Mouse (Mus musculus): ENCODE measurements around the gene Fbxo47. TPM values are rescaled to one million over a fixed set of nuclear protein-coding genes. Genes with fewer than 3 reads are reported as not detected.
"Not testable (repeated sequence)": the region's sequence is repeated elsewhere in the genome, so short reads cannot be mapped to it uniquely, and the experiment has no call there.

The Fbxo47 gene
- polyA plus RNA-seq, 1 experiment from 2014 or later: 0.47 TPM

GRCm38 (mm10) chr11:97840135-97840490, 43.8 kb downstream of the Fbxo47 start:
- Histone ChIP-seq H3K9me3 (ENCODE audit: control insufficient read depth, low read length) (no peaks in the 10 kb centered on the region), H3K4me1 (ENCODE audit: control insufficient read depth, insufficient read depth, low read length) (peaks cover 17% of the 10 kb centered on the region), H3K4me3 (ENCODE audit: low read length) (no peak overlapping the region), H3K36me3 (ENCODE audit: control insufficient read depth, insufficient read depth, low read length) (peaks cover 27% of the 10 kb centered on the region), H3K9ac (ENCODE audit: low read depth, low read length) (no peak overlapping the region), H3K4me2 (replicated peaks; ENCODE audit: low read depth, low read length) (no peak overlapping the region; the same call in 1 of the 2 replicates), H3K27me3 (ENCODE audit: control insufficient read depth, insufficient read depth, low read length) (no peaks in the 10 kb centered on the region), H3K27ac (ENCODE audit: low read depth, low read length) (no peak overlapping the region)
- ATAC-seq (ENCODE audit: low FRiP score, low TSS enrichment): no peak
- WGBS: 63% methylated on average over 2 of the region's 2 CpGs

- Histone ChIP-seq H3K36me3 (ENCODE audit: control insufficient read depth, insufficient read depth, low read length) (peaks cover 32% of the 10 kb centered on the region), H3K4me3 (ENCODE audit: low read length) (no peak overlapping the region; the same call in 1 of the 2 replicates), H3K27me3 (ENCODE audit: control insufficient read depth, insufficient read depth, low read length) (no peaks in the 10 kb centered on the region), H3K27ac (ENCODE audit: low read depth, low read length) (no peak overlapping the region), H3K4me1 (ENCODE audit: control insufficient read depth, insufficient read depth, low read length) (peaks cover 17% of the 10 kb centered on the region), H3K9me3 (ENCODE audit: control insufficient read depth, low read length) (no peaks in the 10 kb centered on the region), H3K4me2 (replicated peaks; ENCODE audit: low read depth, low read length) (no peak overlapping the region), H3K9ac (ENCODE audit: low read depth, low read length) (peak overlapping the region; percentile 34; the same call in 1 of the 2 replicates)
- ATAC-seq (ENCODE audit: low FRiP score, low TSS enrichment): no peak
- WGBS: 50% methylated on average over 11 of the region's 11 CpGs
These were observed 44.4 kb downstream of the Fbxo47 start for GRCm38 (mm10) chr11:97839441-97840134.

- Histone ChIP-seq H3K4me2 (replicated peaks; ENCODE audit: low read depth, low read length) (no peak overlapping the region), H3K4me1 (ENCODE audit: control insufficient read depth, insufficient read depth, low read length) (peaks cover 17% of the 10 kb centered on the region), H3K27me3 (ENCODE audit: control insufficient read depth, insufficient read depth, low read length) (no peaks in the 10 kb centered on the region), H3K4me3 (ENCODE audit: low read length) (no peak overlapping the region; the same call in 1 of the 2 replicates), H3K27ac (ENCODE audit: low read depth, low read length) (no peak overlapping the region), H3K36me3 (ENCODE audit: control insufficient read depth, insufficient read depth, low read length) (peaks cover 39% of the 10 kb centered on the region), H3K9ac (ENCODE audit: low read depth, low read length) (peak overlapping the region; percentile 34; the same call in 1 of the 2 replicates), H3K9me3 (ENCODE audit: control insufficient read depth, low read length) (no peaks in the 10 kb centered on the region)
- no peak for ATAC-seq (ENCODE audit: low FRiP score, low TSS enrichment)
- WGBS: 34% methylated on average over 10 of the region's 10 CpGs
These were observed 45.0 kb downstream of the Fbxo47 start for GRCm38 (mm10) chr11:97838779-97839440.

DNA sequence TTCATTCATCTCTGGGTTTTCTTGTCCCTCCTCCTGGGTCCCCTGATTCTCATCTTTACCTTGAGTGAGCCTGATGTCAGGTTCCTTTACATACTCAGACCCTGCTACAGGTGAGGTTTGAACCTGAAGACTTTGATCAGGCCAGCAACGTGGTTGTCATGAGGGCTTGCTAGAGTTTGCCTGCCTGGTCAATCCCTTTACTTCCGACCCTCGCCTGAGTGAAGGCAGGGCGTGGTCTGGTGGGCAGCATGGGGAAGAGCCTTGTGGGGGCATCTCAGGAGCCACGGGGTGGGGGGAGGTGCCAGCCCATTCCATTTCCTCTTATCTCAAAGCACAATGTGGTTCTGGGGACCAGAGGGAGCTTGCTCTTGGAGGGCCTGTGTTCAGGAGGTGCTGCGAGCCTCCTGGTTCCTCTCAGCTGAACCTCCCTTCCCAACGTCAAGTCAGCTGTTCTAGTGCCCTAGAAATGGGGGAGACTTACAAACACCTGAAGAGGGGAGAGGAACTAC, 46.3 kb downstream of the Fbxo47 start:
- H3K9me3 ChIP-seq (ENCODE audit: control insufficient read depth, low read length): no peaks in the 10 kb centered on the region
- H3K9ac ChIP-seq (ENCODE audit: low read depth, low read length): no peak overlapping the region
- 85% methylated on average over 7 of the region's 7 CpGs for WGBS
- H3K4me1 ChIP-seq (ENCODE audit: control insufficient read depth, insufficient read depth, low read length): peaks cover 17% of the 10 kb centered on the region
- ATAC-seq (ENCODE audit: low FRiP score, low TSS enrichment): no peak
- no peaks in the 10 kb centered on the region for H3K27me3 ChIP-seq (ENCODE audit: control insufficient read depth, insufficient read depth, low read length)
- no peak overlapping the region for H3K4me3 ChIP-seq (ENCODE audit: low read length)
- H3K36me3 ChIP-seq (ENCODE audit: control insufficient read depth, insufficient read depth, low read length): peaks cover 44% of the 10 kb centered on the region
- H3K4me2 ChIP-seq (replicated peaks; ENCODE audit: low read depth, low read length): no peak overlapping the region
- H3K27ac ChIP-seq (ENCODE audit: low read depth, low read length): no peak overlapping the region

DNA sequence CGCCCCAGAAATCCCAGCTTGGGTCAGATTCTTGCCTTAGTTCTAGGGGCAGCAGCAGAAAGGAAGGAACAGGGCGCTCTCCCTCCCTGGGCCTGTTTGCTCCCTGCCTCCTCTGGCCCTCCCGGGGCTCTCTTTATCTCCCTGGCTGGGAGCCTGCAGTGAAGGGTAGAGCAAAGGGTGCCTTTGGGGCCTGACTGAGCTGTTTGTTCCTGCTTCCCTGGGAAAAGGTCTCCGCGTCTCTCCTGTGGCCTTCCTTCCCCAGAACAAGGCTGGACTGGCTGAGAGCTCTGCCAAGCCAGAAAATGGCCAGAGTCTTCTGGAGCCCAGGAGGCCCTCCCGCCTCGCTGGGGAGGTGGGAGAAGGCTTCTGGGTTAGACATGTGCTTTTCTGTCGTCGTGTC, 46.9 kb downstream of the Fbxo47 start:
- ATAC-seq (ENCODE audit: low FRiP score, low TSS enrichment); H3K27ac ChIP-seq (ENCODE audit: low read depth, low read length); H3K4me2 ChIP-seq (replicated peaks; ENCODE audit: low read depth, low read length); H3K9ac ChIP-seq (ENCODE audit: low read depth, low read length); H3K4me3 ChIP-seq (ENCODE audit: low read length); H3K9me3 ChIP-seq (ENCODE audit: control insufficient read depth, low read length); H3K27me3 ChIP-seq (ENCODE audit: control insufficient read depth, insufficient read depth, low read length): not testable (repeated sequence)
- Histone ChIP-seq H3K36me3 (ENCODE audit: control insufficient read depth, insufficient read depth, low read length) (peaks cover 44% of the 10 kb centered on the region), H3K4me1 (ENCODE audit: control insufficient read depth, insufficient read depth, low read length) (peaks cover 12% of the 10 kb centered on the region; the same call in 1 of the 2 replicates)
- 85% methylated on average over 9 of the region's 9 CpGs for WGBS

DNA sequence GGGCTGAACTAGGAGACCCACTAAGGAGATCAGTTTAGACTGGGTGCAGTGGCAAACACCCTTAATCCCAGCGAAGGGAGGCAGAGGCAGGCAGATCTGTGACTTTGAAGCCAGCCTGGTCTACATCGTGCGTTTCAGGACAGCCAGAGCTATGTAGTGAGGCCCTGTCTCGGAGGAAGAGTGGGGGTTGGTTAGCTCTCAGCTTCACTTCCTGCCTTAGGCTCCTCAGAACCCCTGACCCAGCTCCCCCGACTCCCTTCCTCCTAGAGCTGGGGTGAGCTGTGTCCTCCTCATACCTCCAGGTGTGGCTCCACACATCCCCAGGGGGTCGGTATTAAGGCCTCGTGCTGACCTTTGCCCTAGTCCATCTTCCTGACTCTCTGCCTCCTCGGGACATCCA, 47.4 kb downstream of the Fbxo47 start:
- H3K36me3 ChIP-seq (ENCODE audit: control insufficient read depth, insufficient read depth, low read length): peaks cover 44% of the 10 kb centered on the region
- WGBS: 60% methylated on average over 8 of the region's 8 CpGs
- ATAC-seq (ENCODE audit: low FRiP score, low TSS enrichment): no peak

DNA sequence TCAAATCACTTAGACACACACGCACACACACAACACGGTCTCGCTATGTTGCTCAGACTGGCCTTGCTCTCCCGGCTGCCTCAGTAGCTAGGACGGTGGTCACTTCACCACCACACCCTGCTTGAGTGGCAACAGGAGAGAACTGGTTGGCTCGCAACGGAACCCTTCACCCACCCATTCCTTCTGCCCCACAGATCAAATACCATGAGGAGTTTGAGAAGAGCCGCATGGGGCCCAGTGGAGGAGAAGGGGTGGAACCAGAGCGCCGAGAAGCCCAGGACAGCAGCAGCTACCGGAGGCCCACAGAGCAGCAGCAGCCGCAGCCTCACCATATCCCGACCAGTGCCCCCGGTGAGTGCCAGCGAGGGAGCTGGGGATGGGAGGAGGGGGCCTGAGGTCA, 50.6 kb downstream of the Fbxo47 start:
- 80% methylated on average over 15 of the region's 15 CpGs for WGBS

More for the DNA sequence above, 47.4 kb downstream of the Fbxo47 start:
- Histone ChIP-seq H3K9me3 (ENCODE audit: control insufficient read depth, low read length) (no peaks in the 10 kb centered on the region), H3K9ac (ENCODE audit: low read depth, low read length) (no peak overlapping the region), H3K27ac (ENCODE audit: low read depth, low read length) (no peak overlapping the region), H3K4me2 (replicated peaks; ENCODE audit: low read depth, low read length) (no peak overlapping the region), H3K4me3 (ENCODE audit: low read length) (no peak overlapping the region), H3K27me3 (ENCODE audit: control insufficient read depth, insufficient read depth, low read length) (no peaks in the 10 kb centered on the region), H3K4me1 (ENCODE audit: control insufficient read depth, insufficient read depth, low read length) (0 out of 2 replicates have a peak, but pooled peaks cover 8% of the 10 kb centered on the region)

DNA sequence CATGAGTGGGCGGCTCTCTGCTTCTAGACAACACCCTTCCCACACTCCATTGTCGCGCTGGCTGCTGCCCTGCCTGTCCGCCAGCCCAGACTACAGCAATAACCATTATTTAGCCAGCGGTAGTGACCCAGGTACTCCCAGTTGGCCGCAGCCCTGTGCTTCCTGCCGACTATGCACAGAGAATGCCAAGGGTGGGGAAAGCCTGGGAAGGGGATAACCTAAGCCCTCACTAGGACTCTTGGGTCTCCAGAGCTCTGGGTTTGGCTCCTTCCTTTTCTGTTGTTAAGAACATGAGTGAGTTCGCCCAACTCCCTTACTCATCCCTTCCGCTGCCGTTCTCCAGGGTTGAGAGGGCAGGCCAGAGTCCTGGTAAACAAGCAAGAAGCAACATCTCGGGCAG, 52.0 kb downstream of the Fbxo47 start:
- Histone ChIP-seq H3K4me1 (ENCODE audit: control insufficient read depth, insufficient read depth, low read length) (no peaks in the 10 kb centered on the region), H3K36me3 (ENCODE audit: control insufficient read depth, insufficient read depth, low read length) (peaks cover 52% of the 10 kb centered on the region), H3K9ac (ENCODE audit: low read depth, low read length) (no peak overlapping the region), H3K27me3 (ENCODE audit: control insufficient read depth, insufficient read depth, low read length) (no peaks in the 10 kb centered on the region), H3K27ac (ENCODE audit: low read depth, low read length) (no peak overlapping the region), H3K4me2 (replicated peaks; ENCODE audit: low read depth, low read length) (no peak overlapping the region), H3K4me3 (ENCODE audit: low read length) (no peak overlapping the region), H3K9me3 (ENCODE audit: control insufficient read depth, low read length) (no peaks in the 10 kb centered on the region)
- WGBS: 63% methylated on average over 11 of the region's 11 CpGs
- no peak for ATAC-seq (ENCODE audit: low FRiP score, low TSS enrichment)

More for the DNA sequence above, 50.6 kb downstream of the Fbxo47 start:
- Histone ChIP-seq H3K36me3 (ENCODE audit: control insufficient read depth, insufficient read depth, low read length) (peaks cover 57% of the 10 kb centered on the region), H3K4me2 (replicated peaks; ENCODE audit: low read depth, low read length) (no peak overlapping the region), H3K9me3 (ENCODE audit: control insufficient read depth, low read length) (no peaks in the 10 kb centered on the region), H3K9ac (ENCODE audit: low read depth, low read length) (no peak overlapping the region), H3K27me3 (ENCODE audit: control insufficient read depth, insufficient read depth, low read length) (no peaks in the 10 kb centered on the region), H3K27ac (ENCODE audit: low read depth, low read length) (no peak overlapping the region), H3K4me1 (ENCODE audit: control insufficient read depth, insufficient read depth, low read length) (no peaks in the 10 kb centered on the region), H3K4me3 (ENCODE audit: low read length) (no peak overlapping the region)
- no peak for ATAC-seq (ENCODE audit: low FRiP score, low TSS enrichment)

GRCm38 (mm10) chr11:97830501-97830900, 53.5 kb downstream of the Fbxo47 start:
- H3K27me3 ChIP-seq (ENCODE audit: control insufficient read depth, insufficient read depth, low read length): no peaks in the 10 kb centered on the region
- no peaks in the 10 kb centered on the region for H3K9me3 ChIP-seq (ENCODE audit: control insufficient read depth, low read length)
- ATAC-seq (ENCODE audit: low FRiP score, low TSS enrichment): no peak
- no peak overlapping the region for H3K27ac ChIP-seq (ENCODE audit: low read depth, low read length)
- peaks cover 49% of the 10 kb centered on the region for H3K36me3 ChIP-seq (ENCODE audit: control insufficient read depth, insufficient read depth, low read length)
- H3K4me2 ChIP-seq (replicated peaks; ENCODE audit: low read depth, low read length): no peak overlapping the region
- 79% methylated on average over 6 of the region's 6 CpGs for WGBS
- H3K4me1 ChIP-seq (ENCODE audit: control insufficient read depth, insufficient read depth, low read length): no peaks in the 10 kb centered on the region
- no peak overlapping the region for H3K4me3 ChIP-seq (ENCODE audit: low read length)
- no peak overlapping the region for H3K9ac ChIP-seq (ENCODE audit: low read depth, low read length)

Measured in kidney, embryonic 14.5 days (tissue).